Mouse (Mus musculus): Measurements from ENCODE around the gene Nmd3.
A peak's percentile ranks its signal among the peaks of the same experiment; 100 is the strongest.

The Nmd3 gene

DNA sequence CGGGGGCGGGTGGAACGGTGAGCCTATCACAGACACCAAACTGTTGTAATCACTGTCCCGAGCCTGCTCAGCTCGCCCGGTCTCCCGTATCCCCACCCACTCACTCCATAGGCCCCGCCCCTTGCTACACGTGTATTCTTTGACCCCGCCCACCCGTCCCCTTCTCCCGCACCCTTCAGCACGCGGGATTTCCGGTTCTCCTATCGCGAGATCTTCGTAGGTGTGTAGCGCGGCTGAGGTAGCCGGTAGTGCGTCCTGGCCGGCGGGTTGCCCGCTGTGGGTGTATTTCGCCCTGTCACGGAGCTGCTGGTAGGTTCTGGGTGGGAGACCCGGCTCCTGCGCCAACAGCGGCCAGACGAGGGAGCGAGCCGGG, at the start of gene Nmd3:
TSS of gene Nmd3 (plus strand) at position 172 of the 373 bp plus-strand sequence.
- DNase-seq, result peak; percentile 95

DNA sequence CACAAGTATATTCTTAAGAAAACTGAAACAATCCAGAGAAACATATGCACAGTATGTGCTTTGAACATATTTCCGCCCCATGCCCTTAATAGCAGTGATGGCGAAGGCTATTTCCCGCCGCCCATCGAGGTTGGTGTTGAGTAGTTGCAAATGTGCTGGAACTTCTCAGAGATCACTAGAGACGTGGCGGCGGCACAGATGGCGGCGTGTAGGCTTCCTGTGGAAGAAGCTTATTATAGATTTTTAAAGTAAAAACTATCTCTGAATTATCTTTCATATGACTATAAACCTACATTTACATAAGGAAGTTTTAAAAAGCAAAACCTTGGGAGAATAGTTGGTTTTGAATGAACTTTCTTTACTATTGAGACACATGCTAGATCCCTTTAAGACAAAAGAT, 48.4 kb upstream of the Nmd3 start:
- DNase-seq, result no peak

DNA sequence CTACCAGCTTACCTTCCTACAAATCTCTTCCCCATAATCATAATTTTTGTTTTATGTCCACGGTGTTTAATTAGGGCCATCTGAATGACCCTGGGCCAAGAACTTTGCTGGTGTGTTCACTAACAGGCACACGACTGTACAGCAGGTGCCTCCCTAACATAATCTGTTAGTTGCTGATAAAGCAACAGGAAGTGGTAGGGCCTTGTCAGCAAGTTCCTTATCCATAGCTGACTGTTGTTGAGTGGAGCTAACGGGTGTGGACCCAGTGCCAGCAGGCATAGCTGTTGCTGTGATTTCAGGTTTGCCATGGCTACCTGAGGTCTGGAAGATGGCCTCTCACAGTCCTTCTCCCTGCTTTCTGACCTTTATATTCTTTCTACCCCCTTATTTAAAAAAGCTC, 47.6 kb upstream of the Nmd3 start:
- no peak for DNase-seq

DNA sequence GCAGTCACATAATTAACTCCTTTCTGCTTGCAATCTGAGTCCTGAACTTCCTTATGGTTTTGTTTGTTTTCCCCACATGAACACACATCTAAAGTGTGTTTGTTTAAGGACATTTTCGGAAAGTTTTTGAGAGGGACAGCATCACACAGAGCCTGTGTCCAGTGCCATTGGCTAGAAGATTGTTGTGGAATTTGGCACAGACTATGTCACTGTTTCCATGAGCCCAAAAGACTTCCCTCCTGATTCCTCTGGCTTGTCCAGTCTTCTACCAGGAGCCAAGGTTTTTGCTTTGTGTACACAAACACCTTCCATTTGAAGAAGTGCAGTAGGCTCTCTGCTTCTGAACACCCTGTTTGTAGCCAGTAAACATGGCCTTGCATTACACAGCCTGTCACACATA, 32.0 kb upstream of the Nmd3 start:
- DNase-seq, result peak; percentile 44

DNA sequence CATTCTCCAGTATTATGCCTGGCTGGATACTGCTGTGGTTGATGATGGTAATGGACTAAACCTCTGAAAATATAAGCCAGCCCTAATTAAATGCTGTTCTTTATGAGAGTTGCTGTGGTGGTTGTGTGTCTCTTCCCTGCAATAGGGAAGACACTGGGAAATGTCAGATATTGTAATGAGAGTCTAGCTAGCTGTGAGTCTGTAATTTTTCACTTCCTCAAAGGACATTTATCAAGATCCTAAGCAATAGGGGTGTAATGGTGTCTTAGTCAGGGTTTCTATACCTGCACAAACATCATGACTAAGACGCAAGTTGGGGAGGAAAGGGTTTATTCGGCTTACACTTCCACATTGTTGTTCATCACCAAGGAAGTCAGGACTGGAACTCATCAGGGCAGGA, 30.8 kb upstream of the Nmd3 start:
- DNase-seq, result no peak

DNA sequence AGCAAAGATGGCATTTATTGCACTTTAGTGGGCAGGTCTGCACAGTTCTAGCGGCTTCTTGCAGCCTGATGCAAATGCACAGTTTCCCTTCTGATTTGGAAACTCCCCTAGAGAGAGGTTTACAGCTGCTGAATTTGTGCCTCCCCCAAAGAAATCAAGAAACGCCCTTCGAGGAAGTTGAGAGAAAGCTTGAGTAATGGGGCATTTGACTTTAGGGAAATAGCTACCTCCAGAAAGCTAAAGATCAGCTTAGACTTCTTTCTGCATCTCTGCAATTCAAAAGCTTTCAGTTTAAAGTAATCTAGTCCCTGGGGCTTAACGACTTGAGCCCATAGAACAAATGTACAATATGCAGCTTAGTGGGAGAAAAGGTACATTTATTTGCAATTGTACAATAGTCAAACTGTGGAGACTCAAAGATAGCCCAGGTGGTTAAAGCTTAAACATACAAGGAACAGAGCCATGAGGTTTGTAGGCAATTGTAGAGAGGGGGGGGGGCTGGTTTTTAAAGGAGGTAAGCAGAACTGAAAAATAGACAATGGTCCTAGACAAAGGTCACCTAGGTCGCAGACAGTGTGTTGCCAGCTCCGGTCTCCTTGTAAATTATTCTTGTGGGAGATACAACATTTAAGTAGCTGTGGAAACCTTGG, 21.8 kb upstream of the Nmd3 start:
- no peak for DNase-seq

DNA sequence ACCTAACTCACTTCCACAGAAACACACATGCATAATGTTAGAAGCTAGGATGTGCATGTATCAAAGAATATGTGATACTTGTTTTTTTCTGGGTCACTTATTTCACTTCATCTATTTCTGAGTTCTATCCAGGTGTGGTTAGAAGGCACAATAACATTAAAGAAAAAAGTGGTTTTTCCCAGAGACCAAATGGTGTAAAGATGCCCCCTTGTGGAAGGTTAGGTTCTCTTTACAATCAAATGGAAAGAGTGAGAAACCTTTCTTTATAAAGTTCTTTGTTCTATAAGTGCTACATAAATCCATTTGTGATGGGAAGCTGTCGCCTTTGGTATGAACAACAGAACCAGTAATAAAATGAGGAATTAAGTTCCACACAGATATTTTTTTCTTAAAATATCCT, 19.9 kb upstream of the Nmd3 start:
- peak; percentile 10 for DNase-seq

DNA sequence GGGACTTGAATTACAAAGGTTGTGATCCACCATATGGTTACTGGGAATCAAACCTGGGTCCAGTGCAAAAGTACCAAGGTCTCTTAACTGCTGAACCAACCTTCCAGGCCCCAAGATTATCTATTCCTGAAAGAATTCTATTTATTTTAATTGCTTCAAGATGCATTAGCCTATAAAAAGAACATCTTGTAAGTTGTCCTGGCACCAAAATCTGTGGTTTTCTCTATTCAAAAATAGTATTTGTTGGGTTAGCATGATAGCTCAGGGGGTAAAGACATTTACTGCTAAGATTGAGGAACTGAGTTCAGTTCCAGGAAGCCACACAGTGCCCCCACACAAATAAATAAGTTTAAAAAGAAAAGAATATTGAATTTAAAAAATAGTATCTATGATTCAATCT, 19.4 kb upstream of the Nmd3 start:
- DNase-seq, result no peak

DNA sequence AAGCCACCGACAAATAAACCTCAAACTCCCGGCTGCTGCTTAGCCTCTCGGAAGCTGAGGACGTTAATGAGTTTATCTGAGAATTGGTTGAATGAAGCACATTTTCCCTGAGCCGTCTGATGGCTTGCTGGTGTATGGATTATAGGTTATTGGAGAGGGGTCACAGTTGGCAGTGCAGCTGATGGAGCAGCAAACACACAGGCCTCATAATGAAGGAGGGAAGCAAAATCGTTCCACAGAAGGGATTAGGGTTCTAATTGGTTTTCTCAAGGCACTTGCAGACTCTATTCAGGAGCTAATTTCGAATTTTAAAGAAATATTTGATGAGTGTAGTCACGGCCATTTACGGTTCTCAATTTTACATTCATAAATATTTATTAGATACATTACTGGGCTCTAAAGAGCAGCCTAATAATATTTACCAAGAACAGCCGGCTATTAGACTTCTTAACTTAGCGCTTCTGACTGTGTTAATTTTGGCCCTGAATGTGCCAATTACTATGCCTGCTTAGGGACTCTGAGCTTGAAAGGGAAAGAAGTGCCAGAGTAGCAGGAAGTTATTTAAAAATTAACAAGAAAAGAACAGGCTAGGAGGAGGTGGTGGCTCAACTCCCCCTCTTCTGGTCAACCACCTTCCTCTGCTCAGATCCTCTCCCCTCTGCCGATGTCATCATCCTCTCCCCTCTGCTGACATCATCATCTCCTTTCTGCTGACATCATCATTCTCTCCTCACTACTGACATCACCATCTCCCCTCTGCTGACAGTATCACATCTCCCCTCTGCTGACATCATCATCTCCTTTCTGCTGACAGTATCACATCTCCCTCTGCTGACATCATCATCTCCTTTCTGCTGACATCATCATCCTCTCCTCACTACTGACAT, 12.5 kb upstream of the Nmd3 start:
- DNase-seq, result no peak

DNA sequence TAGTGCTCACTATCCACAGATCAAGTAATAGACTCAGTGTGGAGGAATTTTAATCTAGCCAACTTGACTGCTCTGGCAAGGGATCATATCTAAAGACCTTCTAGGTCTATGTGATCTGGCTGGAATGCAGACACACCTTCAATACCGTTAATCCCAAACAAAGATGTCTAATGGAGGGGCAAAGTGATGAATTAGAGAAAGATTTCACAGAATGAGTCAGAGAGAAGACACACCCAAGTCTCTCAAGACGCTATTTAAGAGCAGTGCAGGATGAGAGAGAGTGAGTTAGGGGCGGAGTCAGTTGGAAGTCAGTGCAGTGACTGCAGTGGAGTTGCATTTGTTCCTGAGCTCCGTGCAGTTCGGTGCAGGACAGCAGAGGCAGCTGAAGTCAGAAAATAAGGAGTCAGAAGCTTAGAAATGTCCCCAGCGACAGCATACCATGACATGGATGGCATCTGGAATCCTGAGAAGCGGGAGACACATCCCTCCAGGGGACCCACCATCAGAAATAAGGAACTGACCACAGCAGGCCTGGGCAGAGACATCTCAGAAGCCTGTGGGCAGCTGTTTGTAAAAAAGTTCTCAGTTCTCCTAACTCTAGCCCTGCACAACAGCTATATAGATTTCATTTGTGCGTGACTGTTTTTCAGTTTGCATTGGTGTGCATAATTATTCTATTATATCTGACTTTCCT, 9.7 kb upstream of the Nmd3 start:
- no peak for DNase-seq

DNA sequence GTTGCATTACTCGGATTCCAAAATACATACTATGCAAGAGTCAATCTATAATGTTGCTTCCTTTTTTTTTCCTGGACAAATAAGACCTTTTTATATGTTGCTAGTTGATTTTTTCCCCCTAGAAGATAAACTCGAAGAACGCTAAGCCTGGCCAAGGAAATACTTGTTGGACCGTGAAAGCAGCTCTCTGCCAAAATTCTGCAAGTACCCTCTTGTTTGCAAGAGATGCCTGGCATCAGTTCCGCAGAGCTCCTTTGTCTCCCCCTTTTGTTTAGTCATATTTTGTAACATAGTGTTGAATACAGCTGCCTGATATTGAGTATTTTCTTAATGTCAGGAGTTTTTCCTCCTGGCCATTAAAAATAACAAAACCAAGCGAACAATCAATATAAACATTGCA, 4.3 kb upstream of the Nmd3 start:
- DNase-seq, result no peak

DNA sequence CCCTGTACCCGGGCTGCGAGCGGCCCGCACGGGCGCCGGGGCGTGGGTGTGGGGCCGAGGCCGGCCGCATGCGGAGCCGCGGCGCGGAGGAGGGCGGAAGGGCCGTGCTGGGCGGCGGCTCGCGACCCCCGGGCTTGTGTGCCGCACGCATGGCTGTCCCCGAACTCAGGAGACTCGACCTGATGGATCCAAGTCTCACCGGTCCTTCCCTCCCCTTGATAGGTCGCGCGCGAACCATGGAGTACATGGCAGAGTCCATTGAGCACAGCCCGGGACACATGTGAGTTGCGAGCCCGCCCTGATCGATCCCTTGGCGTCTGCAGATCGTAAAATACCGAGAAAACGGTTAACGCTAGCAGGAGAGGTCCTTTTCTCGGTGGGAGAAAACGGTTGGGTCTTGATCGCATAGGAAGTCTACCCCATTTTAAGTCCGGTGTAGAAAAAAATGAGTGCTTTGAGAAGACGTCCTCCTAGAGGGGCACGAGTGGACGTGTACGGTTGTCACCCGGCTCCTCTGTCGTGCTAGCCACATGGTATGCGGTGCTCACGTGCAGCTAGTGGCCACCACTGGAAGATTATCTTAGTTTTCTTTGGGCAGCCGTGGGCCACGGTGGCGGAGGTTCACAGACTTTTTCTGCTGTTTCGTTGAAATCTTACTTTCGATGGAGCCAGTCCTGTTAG, 542 bp downstream of the Nmd3 start:
- peak; percentile 40 for DNase-seq

DNA sequence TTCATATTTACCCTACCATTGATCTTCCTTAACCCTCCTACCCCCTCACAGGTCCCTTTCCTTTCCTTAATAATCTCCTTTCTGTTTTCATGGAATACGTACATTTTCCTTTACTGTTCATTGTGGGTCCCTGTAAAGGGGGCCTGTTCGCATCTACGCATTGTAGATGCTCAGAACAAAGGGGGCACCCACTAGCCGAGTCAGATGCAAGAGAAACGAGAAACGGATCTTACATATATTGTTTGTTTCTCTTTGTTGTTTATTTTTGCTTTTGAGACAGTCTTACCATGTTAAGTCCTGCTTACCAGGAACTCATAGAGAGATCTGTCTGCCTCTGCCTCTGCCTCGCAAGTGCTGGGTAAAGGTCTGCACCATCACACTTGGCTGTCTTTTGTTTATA, 1.4 kb downstream of the Nmd3 start:
- no peak for DNase-seq

DNA sequence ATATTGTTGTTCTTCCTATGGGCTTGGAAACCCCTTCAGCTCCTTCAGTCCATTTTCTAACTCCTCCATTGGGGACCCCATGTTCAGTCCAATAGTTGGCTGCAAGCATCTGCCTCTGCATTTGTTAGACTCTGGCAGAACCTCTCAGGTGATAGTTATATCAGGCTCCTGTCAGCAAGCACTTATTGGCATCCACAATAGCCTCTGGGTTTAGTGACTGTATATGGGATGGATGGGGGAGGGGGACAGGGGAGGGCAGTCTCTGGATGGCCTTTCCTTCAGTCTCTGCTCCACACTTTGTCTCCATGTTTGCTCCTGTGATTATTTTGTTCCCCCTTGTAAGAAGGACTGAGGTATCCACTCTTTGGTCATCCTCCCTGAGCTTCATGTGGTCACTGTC, 9.1 kb downstream of the Nmd3 start:
- no peak for DNase-seq

DNA sequence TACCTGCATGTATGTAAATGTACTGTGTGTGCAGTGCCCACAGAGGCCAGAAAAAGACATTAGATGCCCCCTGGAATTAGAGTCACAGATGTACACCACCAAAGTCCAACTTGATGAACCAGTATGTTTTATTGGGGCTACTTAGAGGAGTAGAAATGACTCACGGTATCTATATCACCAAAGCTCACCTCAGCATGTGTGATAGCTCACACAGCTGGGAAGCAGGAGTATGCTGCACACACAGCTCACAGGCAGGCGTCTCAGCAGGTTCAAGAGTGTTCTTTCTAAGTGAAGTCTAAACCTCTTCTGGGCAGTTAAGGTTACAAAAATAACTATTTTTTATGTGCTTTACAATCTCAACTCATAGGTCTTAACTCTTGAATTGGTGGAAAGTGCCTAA, 12.2 kb downstream of the Nmd3 start:
- no peak for DNase-seq

DNA sequence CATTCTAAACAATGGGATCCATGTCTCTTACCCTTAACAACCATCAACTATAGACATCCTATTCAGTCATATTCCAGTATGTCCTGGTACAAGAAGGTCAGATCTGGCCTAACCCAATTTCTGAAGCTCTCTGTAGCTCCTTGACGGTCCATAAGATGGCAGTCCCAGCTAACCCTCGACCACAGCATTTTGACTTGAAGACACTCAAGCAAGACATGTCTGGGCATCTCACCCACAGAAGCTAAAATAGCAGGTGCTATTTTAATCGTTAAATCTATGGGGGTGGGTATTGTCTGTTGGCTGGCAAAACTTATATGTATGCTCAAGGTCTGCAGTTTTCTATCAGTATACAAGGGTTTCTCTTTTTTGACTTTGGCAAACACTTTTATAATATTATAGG, 33.4 kb downstream of the Nmd3 start:
- no peak for DNase-seq

DNA sequence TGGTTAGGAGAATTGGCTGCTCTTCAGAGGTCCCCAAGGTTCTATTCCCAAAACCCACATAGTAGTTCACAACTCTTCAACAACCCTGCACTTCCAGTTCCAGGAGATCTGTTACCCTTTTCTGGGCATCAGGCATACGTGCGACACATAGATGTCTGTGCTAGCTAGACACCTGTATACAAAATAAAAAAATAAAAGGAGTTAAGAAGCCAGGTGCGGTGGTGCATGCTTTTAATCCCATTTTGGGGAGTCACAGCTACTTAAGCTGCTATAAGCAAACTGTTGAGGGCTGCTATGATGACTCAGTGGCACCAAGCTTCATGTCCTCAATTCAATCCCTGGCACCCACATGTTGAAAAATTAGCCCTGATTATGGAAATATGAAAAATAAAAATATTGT, 34.2 kb downstream of the Nmd3 start:
- no peak for DNase-seq

DNA sequence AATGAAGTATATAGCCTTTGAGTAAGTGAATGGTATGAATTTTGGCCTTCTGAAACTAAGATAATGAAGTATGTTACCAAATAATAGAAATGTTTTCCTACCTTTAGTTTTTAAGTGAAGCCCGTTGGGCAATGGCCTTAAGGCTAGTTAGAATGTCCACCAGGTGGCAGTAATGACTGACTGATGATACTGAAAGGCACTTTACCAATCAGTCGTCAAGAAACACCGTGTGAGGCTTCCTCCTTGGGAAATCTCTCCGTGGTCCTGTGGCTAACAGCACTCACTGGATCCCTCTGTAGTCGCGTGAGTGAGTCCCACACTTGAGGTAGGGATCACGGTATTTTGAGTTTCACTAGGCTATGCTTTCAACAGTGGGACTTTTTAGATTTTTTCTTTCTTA, 34.7 kb downstream of the Nmd3 start:
- peak; percentile 75 for DNase-seq

DNA sequence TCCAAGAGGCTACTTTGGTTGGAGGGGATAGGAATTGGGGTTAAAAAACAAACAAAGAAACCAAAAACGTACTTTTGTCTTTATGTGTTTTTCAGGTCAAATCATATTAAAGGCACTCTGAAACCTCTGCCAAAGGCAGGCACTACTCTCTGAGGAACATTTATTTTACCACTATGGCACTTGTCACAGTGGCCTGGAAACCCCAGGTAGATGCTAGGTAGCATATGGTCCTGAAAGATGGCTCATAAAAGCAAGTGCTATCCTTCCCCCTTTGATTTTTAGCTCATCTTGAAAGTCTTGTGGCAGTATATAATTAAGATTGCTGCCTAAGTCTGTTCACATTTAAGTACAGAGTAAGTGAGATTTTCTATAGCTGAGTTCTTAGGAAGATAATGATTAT, 35.7 kb downstream of the Nmd3 start:
- DNase-seq, result no peak

DNA sequence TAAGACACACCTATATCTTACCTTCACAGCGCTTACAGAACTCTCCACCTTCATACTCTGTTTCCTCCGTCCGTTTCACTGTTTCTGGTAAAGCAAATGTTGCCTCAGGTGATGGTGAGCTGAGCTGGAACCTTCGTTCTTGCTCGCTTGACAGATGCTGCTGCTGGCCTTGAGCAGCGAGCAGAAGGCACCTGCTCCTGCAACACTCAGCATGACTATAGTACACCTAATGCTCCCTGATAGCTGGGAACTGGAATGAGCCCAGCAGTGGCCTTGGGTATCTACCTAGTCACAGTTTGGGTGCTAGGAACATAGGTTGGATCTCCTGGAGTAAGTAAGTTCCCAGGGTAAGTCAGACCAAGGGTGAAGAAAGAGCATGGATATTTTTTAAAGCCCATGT, 38.3 kb downstream of the Nmd3 start:
- no peak for DNase-seq

DNA sequence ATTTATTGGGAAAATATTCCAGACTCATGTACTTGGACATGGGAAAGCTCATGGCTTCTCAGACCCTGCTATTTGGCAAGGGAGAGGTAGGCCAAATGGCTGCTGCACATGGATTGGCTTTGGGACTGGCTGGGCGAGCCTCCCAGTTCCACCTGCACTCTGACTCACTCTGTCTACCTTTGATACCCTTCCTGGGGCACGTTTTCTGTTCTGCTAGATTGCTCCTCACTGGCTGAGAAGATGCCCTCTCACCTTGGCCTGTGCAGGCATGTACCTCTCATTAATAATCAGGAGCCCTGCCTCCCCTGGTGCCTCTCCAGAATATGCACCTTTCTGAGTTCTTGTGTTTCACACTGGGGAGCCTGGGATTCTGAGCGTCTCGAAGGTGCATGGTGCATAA, 39.4 kb downstream of the Nmd3 start:
- no peak for DNase-seq

DNA sequence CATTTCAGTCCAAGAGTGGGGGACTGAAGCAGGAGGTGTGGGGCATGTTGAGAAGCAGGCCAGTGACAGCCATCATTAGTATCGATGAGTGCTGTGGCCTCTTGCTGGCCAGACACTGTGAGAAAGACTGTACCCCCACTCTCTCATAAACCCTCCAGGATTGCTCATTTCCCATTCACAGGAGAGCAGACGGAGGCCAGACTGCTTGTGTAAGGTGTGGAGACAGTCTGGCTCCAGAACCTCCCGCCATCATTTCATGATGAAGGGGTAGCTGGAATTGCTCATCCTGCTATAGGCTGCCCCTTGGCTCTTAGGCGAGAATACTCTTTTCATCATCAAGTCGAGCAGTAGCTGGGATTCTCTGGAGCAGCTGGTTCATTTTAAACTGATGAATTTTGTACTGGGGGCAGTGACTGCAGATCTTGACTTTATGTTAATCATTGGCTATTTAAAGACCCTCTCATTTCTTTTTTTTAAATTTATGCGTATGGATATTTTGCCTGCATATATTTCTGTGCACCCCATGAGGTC, 41.1 kb downstream of the Nmd3 start:
- no peak for DNase-seq
